Mouse (Mus musculus) layer of hippocampus, adult 9-10 months (tissue): ENCODE data around the gene Chrna7.

Source experiments
- DNase-seq: peaks from one replicate; pipeline ENCODE4 v3.0.0; 2022; ENCODE audit warnings: low spot score

Chrna7 gene

GRCm38 (mm10) chr7:63060996-63061395 lies 151.4 kb downstream of the Chrna7 start:
- DNase-seq, result peak; percentile 20
